Mouse (Mus musculus) pancreas, adult 10 weeks (tissue): ENCODE results near the gene Cphx2. TPM values are rescaled to one million over a fixed set of nuclear protein-coding genes. Genes with fewer than 3 reads are reported as not detected.

Source experiments
- polyA plus RNA-seq: library from polyadenylated mRNA; stranded (reverse); fragments of 350-450 nt; fragmentation: Illumina TruSeq; extraction: RNeasy Lipid Tissue Mini Kit (QIAGEN cat#74804); gene quantifications from one replicate; pipeline ENCODE4 v1.2.3, GENCODE M21; 2015; ENCODE audit warnings: low read depth, low replicate concordance; ENCODE audit not compliant: insufficient read depth

Cphx2 gene
- polyA plus RNA-seq: not detected

GRCm38 (mm10) chr14:26081216-26081615 is at the start of gene Cphx2:
TSS of gene Cphx2 (plus strand) at chr14:26081516.

DNA sequence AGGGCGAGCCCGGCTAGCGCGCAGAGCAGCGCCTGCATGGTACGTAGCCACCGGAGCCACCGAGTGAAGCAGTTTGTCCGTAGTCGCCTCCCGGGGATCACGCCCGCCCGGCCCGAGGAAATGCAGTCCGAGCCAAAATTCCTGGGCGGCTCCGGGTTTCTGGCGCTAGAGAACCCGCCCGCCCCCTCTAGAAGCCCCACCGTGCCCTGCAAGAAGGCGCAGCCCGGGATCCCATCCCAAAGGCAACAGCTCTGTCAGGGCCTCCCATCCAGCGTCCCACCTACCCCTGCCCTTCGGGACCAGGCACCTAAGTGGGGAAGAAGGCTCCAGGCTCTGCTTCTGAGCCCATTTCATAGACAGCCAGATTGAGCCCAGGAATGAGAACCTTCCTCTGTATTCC is 38.7 kb upstream of the Cphx2 start, which contains the start of gene Gm9780:
Gene Gm9780, minus strand, starts transcription at position 101 of the 400 bp plus-strand sequence.

DNA sequence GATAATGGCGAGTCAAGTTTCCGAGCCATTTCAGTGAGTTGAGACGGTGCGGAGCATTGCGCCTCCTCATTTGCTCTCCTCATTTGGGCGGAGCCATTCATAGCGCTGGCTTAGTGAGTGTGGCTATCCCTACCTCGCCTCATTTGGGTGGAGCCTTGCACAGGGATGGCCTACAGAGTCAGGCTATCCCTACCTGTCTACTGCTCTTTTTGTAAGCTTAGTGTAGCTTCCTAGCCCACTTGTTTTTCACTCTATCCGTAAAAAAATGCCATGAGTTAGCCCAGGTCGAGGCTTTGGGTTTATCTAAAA is 14.0 kb upstream of the Cphx2 start, which contains the start of gene Tmem254c:
Gene Tmem254c, minus strand, starts transcription at position 31 of the 309 bp plus-strand sequence.

DNA sequence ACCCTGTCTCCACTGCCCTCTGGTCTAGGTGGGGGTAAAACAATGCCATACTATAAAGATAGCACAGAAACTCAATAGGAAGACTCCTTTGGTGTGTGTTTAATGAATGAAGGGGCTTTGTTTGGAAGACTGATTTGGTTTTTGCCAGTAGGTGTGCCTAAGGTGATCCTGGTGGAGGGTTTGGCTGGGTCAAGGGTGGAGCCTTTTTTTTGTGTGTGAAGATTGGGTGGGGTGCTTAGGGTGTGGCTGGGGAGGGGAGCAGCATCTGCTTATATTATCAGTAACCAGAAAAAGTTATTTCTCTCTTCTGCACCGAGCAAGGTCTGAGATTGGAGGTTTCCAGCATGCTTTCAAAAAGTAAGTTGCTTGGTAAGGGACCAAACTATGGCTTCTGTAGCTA is 681 bp downstream of the Cphx2 start, which contains the start of gene Cphx3:
Gene Cphx3, plus strand, starts transcription at position 301 of the 400 bp plus-strand sequence.

GRCm38 (mm10) chr14:26118150-26118549 is 36.8 kb downstream of the Cphx2 start, which contains the start of gene Duxbl2:
TSS of gene Duxbl2 (plus strand) at chr14:26118349.

Other genes starting within 250 kb of the Cphx2 start
- gene Anxa11, start 239.4 kb upstream of the Cphx2 start, polyA plus RNA-seq: 14.4 TPM
- 22.3 TPM for gene Plac9a, start 178.4 kb upstream of the Cphx2 start, polyA plus RNA-seq
- 4.4 TPM for gene Tmem254a, start 153.8 kb upstream of the Cphx2 start, polyA plus RNA-seq
- not detected for gene Cphx1, start 143.2 kb upstream of the Cphx2 start, polyA plus RNA-seq
- gene Duxbl1, start 102.9 kb upstream of the Cphx2 start, polyA plus RNA-seq: 0.48 TPM
- 26.8 TPM for gene Gm9780, start 38.8 kb upstream of the Cphx2 start, polyA plus RNA-seq
- 5.8 TPM for gene Tmem254c, start 14.2 kb upstream of the Cphx2 start, polyA plus RNA-seq
- gene Cphx3, start 781 bp downstream of the Cphx2 start, polyA plus RNA-seq: 1.8 TPM
- gene Duxbl2, start 36.8 kb downstream of the Cphx2 start, polyA plus RNA-seq: not detected
- gene Plac9b, start 101.0 kb downstream of the Cphx2 start, polyA plus RNA-seq: 89.9 TPM
- 7.0 TPM for gene Tmem254b, start 125.5 kb downstream of the Cphx2 start, polyA plus RNA-seq
- not detected for gene Duxbl3, start 176.4 kb downstream of the Cphx2 start, polyA plus RNA-seq